Mouse (Mus musculus) retina, postnatal 7 days (tissue): Measurements from ENCODE around the gene Lhx5.

Experiments
- DNase-seq: peaks from one replicate; pipeline ENCODE4 v3.0.0-alpha.2; 2012; ENCODE audit warnings: low read depth, low spot score

The Lhx5 gene

DNA sequence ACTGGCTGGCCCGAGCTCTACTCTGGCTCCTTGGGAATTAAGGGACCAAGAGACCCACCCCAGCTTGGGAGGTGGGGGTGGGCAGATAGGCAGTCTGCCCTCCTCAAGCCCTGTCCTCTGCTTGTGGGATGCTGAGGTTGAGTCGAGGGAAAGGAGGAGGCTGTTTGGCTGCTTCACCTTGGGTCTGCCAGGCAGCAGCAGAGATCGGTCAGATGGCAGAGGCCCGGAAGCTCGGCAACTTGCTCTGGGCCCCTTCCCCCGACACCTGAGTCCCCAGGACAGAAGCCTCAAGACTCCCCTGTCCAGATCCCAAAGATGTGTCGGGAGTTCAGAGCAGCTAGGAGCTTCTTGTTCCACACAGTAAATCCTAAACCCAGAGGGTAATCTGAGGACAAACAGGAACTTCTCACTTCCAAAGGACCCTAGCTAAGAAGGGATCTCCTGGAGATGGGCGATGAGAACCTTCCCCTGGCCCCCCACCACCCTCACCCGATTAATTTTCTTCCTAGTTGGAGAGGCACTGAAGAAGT is 1.1 kb downstream of the Lhx5 start:
- DNase-seq: no peak

DNA sequence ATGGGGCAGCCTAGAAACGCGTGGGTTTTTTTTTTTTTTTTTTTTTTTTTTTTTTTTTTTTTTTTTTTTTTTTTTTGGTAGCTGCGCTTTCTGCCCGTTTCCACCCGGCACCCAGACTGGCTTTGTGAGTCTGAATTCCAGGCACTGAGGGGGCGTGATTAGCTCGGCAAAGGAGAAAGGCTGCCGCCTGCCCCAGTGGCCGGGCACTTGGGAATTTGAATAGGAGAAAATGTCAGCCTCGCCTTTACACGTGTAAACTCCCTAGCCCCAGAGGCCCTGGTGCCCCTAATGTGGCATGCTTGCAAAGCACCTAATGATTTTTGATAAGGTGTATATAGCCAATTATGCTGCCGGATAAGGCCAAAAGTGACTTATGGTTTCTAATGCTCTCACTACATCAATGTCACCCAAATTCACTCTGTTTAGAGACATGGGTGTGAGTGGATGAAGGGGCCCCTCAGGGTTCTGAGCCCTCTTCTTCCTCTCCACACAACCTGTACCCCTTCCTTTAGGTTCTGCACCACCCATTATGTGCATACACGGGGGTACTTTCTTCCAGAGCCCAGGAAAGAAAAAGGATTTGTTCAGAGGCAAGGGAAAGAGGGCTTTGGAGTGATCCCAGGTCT is 1.7 kb downstream of the Lhx5 start:
- DNase-seq: no peak

DNA sequence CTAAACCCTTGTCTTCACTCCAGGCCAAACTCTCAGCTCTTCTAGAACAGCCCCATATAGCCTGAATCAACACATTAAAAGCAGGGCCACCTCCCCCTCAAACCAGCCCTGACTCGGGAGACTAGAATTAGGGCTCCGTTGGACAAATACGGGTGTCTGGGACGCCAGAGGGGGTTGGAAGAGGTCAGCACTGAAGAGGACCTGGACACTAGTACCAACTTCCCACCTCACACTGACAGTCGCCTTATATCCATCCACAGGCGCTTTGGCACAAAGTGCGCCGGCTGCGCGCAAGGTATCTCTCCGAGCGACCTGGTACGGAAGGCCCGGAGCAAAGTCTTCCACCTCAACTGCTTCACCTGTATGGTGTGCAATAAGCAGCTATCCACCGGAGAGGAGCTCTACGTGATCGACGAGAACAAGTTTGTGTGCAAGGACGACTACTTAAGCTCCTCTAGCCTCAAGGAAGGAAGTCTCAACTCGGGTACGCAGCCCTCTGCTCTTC is 2.8 kb downstream of the Lhx5 start:
- DNase-seq: no peak

DNA sequence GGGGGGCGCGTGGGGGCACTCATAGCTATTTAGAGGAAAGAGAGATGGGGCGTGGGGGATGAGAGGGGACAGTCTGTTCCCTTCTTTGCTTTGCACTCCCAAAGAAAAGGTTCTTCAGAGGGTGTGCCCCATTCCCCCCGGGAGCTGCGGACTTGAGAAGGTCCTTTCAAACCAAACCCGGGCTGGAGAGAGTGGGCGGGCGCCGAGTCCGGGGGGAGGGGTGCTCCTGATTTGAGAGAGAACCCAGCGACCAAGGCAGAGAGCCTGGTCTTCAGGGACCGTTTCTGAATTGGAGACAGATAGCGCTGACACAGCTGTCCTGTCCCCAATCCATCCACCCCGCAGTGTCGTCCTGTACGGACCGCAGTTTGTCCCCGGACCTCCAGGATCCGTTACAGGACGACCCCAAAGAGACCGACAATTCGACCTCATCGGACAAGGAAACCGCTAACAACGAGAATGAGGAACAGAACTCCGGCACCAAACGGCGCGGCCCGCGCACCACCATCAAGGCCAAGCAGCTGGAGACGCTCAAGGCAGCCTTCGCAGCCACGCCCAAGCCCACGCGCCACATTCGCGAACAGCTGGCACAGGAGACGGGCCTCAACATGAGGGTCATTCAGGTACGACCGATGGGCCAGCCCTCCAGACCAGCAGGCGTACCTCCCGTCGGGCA is 3.6 kb downstream of the Lhx5 start:
- no peak for DNase-seq

DNA sequence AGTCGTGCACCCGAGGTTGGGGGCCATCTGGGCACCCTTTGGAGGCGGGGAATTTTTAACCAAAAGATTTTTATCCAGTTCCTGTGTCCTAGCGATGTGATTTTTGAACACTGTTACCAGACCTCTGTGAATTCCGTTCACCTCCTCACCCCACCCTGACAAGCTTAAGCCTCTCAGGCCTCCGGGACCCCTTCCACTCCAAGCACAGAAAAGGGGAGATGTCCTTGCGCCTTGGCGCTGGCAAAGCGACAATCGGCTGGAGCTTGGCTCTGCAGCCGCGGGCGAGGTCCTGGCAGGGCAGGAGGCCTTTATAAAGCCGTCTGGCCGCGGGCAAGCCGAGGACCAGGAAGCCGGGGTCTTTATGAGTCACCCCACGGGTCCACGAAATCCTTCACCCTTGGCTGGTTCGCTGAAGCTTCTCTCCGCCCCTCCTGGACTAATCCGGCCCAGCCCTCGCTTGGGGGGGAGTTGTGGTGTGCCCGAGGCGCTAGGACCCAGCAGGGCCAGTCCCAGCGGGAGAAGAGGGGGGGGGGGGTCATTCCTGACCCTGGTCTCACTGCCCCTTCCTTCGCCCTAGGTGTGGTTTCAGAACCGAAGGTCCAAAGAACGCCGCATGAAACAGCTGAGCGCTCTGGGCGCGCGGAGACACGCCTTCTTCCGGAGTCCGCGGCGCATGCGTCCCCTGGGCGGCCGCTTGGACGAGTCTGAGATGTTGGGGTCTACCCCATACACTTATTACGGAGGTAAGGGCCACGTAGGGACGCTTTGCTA is 4.4 kb downstream of the Lhx5 start:
- no peak for DNase-seq

DNA sequence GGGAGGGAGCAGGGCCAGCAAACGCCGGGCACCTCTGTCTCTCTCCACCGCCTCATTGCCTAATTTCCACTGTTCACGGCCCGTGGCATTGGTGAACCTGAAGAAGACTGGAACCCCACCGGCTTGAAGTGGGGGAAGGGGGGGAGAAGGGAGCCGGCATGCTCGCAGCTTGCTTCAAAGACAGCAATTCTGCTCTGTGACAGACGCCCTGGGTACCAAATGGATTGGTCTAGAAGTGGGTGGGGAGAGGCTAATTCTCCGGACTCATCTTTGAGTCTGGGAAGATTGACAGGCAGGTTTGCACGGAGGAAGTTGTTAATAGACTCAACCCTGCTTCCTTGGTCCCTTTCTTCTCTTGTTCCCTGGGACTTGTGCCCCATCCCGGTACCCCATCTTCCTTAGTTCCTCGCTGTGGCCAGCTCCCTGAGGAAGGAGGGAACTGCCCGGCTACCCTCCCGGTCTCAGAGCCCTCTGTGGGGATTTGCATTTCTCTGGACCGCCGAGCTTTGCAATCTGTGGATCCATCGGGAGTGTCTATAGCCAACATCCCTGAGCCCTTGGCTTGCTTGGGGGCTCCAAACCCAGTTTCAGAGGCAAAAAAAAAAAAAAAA is 5.5 kb downstream of the Lhx5 start:
- no peak for DNase-seq

DNA sequence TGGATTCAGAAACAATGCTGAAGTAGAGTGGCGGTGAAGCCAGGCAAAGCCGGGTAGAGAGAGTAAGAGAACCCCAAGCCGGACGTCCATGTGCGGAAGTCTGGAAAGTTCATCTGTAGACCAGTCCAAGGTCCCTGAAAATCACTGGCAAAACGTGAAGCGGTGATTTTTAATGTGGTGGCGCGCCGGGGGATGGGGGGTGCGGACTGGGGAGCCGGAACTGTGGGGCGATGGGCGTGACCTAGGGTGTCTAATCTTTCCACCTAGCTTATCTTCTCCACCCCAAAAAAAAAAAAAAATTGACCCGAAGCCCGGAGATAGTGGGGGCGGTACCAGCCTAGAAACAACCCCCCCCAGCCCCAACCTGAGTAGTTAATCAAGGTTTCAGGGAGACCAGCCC is 6.0 kb downstream of the Lhx5 start:
- no peak for DNase-seq

DNA sequence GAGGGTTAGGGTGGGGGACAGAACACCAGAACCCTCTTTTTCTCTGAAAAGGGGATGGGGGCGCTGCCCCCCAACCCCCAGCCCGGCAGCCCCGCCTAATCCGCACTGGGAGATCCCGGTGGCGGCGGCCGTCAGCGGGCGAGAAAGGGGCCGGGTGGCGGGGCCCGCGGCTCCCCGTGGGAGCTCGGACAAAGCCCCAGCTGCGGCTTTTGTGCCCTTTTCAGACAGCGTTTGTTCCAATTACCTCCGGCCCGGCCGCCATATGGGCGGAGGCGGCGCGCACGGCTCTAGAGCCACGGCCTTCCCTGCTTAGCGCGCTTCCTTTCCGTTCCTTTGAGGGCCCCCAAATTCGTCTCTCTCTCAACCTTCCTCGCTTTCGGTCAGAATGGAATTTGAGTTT is 6.5 kb downstream of the Lhx5 start:
- no peak for DNase-seq

DNA sequence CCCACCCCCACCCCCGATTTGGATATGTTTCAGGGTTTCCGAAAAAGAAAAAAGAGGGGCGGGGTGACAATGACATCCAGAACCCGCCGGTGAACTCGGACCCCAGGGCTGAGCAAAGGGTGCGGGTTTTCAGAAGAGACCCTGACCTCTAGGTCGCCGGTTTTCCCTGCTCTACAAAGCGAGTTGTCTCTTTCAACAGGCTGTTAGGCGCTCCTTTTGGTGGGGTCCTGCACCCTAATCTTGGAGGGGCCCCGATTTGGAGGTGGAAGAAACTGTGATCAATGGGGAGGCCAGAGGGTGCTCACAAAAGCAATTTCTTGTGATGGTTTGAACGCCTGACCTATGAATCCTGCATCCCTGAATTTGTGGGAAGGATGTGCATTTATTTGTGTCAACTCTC is 7.0 kb downstream of the Lhx5 start:
- no peak for DNase-seq

DNA sequence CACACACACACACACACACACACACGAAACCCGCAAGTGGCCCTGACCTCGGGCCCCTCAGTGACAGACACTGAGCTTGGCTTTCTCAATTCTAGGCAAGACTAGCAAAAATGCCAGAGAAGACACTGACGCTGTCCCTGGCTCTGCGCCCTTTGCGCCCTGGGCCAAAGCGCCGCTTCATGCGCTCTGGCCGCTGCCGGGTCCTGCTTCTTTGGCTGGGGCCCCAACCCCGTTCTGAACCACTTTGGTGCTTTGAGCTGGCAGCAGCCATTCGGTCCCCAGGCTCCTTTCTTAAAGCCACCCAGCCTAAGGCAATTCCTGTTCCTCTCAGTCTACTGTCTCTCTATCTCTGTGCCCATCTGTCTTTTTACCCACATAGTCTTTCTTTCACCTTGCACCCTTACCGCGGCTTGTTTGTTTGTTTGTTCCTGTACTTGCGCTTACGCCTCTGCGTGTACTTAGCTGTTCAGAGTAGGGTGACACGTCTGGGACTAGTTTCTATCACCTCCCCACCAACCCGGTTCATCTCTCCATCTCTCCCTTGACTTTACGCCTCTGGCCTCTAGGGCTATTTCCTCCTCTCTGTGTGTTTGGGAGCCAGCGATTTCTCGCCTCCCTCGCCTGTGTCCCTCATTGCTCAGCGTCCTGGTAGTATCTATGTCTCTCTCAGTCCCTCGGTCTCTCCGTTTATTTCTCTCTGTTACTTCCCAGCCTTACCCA is 7.7 kb downstream of the Lhx5 start:
- no peak for DNase-seq

DNA sequence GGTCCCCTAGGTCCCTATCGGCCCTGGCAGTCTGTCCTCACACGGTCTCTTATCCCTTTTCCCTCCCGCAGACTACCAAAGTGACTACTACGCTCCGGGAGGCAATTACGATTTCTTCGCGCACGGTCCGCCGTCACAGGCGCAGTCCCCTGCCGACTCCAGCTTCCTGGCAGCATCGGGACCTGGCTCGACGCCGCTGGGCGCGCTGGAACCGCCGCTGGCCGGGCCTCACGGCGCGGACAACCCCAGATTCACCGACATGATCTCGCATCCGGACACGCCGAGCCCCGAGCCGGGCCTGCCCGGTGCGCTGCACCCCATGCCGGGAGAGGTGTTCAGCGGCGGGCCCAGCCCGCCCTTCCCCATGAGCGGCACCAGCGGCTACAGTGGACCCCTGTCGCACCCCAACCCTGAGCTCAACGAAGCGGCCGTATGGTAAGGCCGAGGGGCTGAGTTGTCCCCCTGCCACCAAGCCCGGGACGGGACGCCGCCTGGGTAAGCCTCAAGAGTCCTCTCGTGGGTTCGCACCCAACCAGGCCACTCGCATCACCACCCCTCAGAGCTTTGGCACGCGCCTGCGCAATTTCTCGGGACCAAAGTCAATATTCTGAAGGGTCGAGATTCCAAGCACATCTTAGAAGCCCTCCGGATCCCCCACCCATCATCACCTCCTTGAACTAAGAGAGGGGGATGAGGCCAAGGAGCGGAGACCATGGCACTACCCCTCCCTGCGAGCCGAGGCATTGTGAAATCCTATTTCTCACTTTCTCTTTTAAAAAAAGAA is 8.6 kb downstream of the Lhx5 start:
- no peak for DNase-seq

DNA sequence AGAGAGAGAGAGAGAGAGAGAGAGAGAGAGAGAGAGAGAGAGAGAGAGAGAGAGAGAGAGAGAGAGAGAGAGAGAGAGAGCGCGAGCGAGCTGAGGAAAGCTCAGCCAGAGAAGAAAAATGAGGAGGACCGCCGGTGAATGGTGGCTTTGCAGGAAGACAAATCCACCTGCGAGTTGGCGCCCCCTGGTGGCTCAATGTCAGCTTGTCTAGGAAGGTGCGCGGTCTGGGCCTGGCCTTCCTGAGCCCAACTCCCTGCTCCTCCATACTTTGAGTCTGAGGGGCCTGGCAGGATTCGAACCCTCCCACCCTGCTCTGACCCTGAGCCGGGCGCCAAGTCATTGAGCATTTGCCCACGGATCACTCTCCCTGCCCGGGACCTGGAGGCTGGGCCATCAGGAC is 9.2 kb downstream of the Lhx5 start:
- DNase-seq: peak; percentile 85

DNA sequence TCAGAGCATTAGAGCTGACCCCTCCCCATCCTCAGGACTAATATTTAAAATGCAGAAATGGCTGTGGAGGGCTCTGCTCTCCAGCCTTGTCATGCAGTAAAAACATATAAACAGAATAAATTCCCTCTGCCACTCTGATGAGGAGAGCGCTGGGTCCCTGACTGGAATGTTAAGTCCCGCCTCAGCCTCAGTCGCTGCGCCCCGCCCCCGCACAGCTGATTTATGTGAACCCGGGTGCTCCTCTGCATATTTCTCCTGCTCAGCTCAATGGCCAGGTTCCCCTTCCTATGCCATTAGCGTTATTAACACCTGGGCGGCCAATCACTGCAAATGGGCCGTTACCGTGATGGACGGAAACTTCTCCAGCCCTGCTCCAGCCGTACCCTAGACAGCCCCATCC is 15.8 kb downstream of the Lhx5 start:
- DNase-seq: no peak

DNA sequence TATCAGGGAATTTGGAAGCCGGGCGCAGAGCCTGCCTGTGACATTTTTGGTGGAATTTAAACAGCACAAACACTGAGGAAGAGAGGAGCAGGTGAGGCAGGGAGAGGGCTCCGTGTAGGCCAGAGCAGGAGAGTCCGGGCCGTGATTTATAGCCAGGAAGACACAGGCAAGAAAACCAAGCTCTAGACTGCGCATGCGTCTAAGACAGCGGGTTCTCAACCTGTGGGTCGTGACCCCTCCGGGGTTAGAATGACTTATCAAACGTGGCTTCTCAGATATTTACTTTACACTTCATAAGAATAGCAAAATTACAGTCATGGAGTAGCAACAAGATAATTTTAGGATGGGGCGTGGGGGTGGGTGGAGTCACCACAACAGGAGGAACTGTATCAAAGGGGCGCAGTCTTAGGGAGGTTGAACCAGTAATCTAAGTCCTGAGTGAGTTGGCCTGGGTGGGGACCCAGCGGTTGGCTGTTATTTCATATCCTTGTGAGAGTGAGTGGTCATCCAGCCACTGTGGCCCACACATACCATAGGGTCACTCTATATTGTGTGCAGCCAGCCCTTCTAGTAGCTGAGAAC is 23.3 kb downstream of the Lhx5 start:
- no peak for DNase-seq

DNA sequence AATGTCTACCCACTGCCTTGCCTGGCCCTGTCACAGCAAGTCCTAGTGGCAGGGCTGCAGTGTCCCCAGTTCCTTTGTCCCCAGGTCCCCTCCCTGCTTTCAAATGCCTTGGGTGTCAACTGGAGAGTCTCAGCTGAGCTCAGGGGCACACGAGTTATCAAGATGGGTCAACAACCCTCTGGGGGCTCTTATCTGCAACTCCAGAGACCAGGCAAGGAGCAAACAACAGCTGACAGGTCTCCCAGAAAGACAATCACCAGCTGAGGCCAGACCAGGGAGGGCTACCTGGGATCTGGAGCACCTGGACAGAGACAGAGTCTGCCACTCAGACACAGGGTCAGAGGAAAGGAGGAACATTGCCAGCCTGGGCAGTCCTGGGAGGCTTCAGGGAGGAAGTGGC is 24.8 kb downstream of the Lhx5 start:
- DNase-seq: no peak

DNA sequence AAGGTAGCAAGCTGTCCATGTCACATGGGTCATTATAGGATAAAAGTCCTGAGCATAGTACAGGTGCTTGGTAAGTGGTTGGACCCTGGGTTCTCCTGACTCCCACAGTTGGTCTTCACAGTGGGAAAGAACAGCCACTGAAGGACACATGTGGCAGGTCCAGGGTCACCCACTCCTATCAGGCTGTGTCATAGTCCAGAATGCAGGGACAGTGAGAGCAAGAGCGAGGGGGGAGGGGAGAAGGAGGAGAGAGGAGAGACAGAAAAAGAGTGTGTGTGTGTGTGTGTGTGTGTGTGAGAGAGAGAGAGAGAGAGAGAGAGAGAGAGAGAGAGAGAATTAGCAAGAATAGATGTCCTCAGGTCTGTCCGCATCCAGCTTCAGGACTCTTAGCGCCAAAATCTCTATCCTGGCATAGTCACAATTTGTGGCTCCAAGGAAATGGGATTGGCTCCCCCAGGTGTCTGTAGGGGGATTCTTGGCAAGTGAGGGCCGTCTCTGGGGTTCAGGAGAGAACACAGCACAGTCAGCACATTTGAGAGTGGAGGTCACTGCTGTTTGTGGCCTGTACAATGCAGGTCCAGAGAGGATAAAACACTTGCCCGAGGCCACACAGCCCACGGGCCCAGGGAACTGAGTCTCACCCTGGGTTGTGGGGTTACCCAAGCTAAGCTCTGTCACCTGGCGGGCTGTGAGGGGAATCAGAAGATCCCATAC is 25.5 kb downstream of the Lhx5 start:
- DNase-seq: no peak

DNA sequence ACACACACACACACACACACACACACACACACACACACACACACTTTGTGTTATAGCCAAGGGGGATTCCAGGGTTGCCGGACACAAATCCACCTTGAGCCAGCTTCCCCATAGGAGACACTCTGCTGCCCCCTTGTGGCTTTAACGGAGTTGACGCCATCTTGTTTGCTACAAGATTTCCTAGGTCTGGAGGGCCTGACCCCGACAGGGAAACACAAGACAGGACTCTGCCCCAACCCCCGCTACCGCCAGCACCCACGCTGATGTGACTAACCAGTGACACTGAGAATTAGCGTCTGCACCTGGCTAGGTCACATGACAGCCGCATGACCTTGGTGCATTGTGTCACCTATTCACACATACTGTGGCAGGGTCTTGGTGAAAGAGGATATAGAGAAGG is 26.1 kb downstream of the Lhx5 start:
- DNase-seq: peak; percentile 80

DNA sequence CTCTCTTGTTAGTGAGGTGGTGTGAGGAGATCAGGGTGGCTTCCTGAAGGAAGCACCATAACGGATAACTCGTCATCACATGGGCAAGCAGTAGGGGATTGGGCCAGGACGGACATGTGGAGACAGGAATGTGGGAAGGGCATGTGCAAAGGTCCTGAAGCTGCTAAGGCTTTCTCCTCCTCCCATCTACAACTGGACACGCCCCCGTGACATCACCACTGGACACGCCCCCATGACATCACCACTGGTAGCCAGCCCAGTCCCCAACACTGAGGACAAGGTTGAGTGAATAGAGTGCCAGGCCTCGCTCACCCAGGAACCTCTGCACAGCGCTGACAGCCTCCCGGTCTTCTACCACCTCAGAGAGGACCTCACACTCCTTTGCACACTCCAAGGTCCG is 27.6 kb downstream of the Lhx5 start:
- no peak for DNase-seq

DNA sequence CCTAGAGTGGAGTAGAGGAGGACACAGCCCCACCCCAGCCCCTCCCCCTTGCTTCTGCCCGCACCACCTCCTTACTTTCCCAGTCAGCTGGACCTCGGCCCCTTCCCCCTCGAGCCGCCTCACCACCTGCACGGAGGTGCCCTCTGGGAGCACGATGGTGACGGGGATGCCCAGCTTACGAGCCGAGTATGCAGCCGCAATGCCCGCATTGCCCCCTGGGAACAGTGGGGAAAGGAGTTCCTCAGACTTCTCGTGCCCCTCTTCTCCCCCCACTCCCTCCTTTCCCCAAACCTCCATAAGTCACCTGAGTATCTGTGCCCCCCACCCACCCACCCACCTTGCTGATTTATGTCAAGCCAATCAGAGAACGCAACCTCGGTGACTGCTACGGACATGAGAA is 30.4 kb downstream of the Lhx5 start:
- DNase-seq: no peak

DNA sequence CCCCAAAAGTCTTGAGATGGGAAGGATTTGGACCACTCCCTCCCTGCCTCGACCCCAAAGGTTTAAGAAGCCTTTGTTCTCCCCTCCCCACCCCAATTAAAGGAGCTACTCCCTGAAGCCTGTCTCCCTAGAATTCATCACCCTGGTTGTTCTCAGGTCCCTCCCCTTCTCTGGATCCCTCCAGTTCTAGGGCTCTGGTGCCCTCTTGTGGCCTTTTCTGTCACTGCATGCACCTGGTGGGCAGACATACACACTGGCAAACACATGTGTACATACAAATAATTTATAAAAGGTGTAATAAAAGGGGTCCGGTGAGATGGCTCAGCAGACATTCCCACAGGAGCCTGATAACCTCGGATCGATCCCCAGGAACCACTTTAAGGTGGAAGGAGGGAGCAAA is 32.8 kb downstream of the Lhx5 start:
- DNase-seq: no peak
